Mouse (Mus musculus) kidney, adult 2 months (tissue): ENCODE measurements at regions not wholly inside any gene's neighbourhood (a gene's known extent, or its start where the extent isn't known, plus 50 kb on each side); places are given as distances from the start of the nearest gene placed in this dataset.

Experiments used
- CTCF ChIP-seq: fragments of 200-500 bp; conservative IDR thresholded peaks from 2 replicates; pipeline ENCODE4 v1.5.1; 2011; ENCODE audit warnings: low read depth, mild to moderate bottlenecking, control low read depth, low read length, moderate library complexity, mixed read lengths; ENCODE audit not compliant: insufficient read depth, insufficient read length
- POLR2A ChIP-seq: fragments of 200-500 bp; IDR thresholded peaks from one replicate; pipeline ENCODE4 v1.6.1; 2011; ENCODE audit warnings: low read depth, low read length, control low read depth

- TF ChIP-seq CTCF (no peak), POLR2A (no peak)
These were observed 64.0 kb upstream of the Bmp4 start for GRCm38 (mm10) chr14:46454500-46454899.
